Mouse (Mus musculus): Measurements from ENCODE around the gene Hcn1. TPM values are rescaled to one million over a fixed set of nuclear protein-coding genes. Genes with fewer than 3 reads are reported as not detected.

The Hcn1 gene
- total RNA-seq, 2 experiments from 2014 or later = 0.03 to 0.06 TPM

DNA sequence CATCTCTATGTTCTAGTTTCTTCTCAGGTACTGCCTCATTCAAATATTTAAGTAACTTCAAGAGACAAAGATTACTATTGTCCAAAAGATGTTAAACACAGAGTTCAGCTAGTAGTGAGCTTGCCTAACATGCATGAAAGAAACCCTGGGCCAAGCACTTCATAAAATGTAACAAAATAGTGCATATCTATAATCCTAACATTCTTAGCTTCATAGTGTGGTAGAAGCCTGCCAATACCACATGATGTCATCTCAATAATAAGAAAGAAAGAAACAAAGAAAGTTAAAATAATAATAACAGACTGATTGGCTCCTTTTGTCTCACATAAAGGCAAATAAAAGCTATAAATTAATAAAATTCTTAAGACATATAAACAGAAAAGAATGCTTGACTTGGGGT, 103.5 kb downstream of the Hcn1 start:
- DNase-seq (ENCODE audit: low spot score in 2 of 2) = no peak

DNA sequence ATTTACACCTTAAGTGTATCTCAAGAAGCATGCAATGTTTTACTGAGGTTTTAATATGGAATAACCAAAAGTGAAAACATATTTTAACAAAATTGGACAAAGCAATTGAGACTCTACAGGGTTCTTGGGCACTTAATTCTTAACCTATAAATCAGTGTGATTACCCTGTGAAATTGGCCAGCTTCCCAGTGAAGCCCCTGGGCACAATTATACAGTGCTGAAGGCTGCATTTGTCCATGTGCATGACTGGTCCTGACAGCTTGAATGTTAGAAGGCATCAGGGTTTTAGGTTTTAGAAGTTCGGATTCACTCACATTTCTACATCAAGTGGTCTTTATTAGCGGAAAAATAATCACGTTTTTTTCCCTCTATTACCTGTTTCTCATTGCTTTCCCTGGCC, 103.9 kb downstream of the Hcn1 start:
- DNase-seq (ENCODE audit: low spot score in 2 of 2) = no peak

DNA sequence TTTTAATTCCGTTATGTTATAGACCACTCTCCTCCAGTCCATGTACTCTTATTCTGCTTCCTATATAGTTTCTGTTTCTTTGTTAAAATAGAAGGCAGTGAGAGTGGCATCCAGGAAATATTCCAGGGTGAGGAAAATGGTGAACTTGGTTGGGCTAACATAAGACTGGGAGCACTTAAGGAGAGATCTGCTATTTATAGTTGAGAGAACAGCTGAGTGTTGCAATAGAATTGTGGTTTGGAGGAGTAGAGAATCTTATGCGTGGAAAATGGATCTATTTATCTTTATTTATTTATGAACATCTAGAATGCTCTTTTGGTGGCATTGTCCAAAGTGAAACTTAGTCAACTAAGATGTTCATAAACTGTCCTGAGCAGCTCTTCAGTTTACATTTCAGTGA, 104.4 kb downstream of the Hcn1 start:
- DNase-seq (ENCODE audit: low spot score in 2 of 2) = no peak

DNA sequence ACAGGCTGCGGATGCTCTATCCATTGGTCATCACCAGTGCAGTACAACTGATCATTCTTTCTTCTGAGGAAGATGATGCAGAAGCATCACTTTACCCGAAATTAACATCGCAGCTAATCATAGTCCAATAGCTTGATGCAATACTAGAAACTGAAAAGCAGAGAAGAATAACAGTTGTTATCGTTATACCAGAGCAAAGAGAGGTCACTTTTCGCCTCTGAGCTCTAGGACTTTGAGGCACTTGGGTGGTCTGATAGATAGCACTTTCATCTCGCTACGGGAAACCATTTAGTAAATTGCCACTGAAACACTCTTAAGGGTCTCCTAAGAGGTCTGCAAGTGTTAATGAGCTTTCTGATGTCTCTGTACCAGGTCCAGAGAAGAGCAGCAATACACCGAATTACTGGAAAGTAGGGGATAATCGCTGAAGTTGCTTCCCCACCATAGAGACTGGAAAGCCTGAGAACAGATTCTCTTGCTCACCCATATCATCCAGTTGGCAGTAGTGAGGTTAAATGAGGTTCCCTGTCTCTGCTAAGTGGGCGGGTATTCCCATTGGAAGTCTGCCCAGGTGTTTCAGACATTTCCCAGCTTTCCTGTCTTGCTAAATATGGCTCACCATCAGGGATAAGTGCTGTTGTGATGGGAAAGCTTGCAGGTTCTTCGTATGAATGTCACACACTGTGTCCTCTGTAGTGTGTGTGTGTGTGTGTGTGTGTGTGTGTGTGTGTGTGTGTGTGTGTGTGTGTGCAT, 105.0 kb downstream of the Hcn1 start:
- DNase-seq (ENCODE audit: low spot score in 2 of 2) = no peak

DNA sequence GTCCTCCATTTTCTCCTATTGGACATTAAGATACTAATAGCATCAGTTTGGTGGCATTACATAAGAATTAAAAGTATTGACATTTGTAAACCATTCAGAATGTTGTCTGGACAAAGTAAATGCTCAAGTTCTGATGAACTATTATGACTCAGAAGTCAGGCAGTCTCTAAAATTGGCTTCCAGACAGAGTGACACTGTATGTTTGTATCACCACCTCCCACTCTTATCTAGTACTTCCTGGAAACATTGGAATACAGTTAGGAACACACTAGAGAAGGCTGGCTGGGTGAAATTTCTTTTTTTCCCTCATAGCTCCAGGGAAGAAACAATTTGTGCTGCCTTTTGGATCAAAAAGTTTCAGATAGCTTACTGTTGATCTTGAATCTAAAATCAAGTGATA, 108.7 kb downstream of the Hcn1 start:
- DNase-seq (ENCODE audit: low spot score in 2 of 2) = no peak

DNA sequence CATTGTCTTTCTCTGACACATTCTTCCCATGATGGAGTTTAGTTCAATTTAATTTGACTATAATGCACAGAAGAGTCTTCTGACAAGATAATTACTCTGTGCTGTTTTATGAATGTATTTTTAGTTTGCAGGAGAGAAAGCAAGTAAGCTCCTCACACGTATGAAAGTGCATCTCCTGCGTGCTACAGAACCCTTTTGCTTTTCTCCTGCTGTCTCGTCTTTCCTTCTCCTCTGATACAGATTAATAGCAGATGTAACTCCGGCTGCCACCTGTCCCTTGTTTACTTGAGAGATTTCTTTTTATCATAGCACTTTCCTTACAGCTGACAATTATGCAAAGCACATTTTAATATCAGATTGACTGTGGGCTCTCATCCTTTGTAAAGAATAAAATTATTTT, 120.0 kb downstream of the Hcn1 start:
- DNase-seq (ENCODE audit: low spot score in 2 of 2) = no peak

DNA sequence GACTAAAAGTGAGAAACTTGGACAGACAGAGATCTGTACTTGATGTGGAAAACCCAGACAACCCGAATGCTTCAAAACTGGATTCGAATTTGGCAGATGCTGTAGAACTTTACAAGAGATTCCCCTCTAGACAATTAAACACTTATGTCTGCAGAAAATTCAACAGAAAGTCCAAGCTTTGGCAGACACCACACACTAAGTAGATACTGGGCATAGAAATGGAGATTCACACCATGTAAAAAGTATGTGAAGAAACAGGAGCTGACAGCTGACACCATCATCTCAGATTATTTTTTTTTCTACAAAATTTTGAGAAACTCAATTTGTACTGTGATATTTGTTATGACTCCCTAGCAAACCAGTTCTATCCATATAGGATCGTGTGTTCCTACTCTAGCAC, 122.0 kb downstream of the Hcn1 start:
- DNase-seq (ENCODE audit: low spot score in 2 of 2) = no peak

DNA sequence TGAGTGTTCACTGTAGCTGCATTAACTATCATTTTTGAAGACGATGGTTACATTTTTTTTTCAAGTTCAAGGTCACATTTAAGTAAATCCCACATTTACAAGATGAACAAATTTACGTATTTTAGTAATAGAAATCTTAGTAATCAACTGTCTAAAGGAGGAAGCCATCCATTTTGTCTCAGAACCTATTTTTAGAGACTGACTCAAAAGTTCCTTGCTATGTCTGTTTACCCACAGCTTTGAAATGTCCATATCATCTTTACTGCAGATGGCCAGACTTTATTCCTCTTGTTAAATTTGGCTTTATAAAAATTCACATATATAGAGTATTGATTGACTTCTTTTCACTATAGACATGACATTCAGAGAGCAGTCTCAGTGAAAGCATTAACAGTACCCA, 126.3 kb downstream of the Hcn1 start:
- DNase-seq (ENCODE audit: low spot score in 2 of 2) = no peak

DNA sequence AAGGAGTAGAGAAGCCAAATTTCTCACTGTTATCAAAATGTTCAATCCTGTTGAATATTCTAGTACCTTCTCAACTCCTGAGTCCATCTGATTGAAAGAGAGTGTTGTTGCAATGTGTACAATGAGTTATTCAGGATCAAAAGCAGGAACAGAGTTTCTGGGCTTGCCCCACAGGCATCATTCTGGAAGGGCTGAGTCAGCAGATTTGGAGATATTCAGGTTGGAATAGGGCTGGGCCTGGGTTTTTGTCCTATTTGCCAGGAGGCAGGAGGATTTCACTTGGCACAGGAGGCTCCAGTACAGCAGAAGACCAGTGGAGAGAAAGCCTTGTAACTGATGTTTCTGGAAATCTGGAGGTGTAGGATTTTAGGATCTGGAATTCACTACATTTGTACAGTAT, 130.6 kb downstream of the Hcn1 start:
- DNase-seq (ENCODE audit: low spot score in 2 of 2) = no peak

DNA sequence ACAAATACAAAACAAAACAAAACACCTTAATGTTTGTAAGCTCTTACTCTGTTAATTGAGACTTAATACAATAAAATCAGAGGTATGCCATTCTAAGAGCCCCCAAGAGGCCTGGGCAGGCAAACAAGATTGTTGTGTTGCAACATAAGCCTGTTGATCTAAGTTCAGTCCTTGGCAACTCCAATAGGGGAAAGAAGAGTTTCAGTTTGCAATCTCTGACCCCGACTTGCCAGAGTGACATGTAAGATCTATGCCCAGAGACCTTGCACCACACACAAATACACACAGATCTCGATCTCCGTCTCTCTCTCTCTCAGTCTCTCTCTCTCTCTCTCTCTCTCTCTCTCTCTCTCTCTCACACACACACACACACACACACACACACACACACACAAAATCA, 142.3 kb downstream of the Hcn1 start:
- DNase-seq (ENCODE audit: low spot score in 2 of 2) = no peak

DNA sequence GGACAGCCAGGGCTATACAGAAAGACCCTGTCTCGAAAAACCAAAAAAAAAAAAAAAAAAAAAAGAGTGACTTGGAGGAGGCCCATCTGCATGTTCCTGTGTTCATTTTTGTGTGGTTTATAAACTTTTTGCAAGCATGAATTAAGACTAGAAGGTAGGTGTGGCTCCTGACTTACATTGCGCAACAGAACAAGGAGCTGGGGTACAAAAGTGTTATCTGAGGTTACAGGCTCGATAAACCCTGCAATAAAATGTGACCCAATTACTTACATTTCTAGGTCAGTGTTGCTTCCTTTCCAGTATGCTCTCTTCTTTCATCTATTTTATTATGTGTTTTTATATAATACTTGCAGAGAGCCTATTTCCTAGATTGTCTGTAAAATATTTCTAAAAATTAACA, 143.1 kb downstream of the Hcn1 start:
- no peak for DNase-seq (ENCODE audit: low spot score in 2 of 2)

DNA sequence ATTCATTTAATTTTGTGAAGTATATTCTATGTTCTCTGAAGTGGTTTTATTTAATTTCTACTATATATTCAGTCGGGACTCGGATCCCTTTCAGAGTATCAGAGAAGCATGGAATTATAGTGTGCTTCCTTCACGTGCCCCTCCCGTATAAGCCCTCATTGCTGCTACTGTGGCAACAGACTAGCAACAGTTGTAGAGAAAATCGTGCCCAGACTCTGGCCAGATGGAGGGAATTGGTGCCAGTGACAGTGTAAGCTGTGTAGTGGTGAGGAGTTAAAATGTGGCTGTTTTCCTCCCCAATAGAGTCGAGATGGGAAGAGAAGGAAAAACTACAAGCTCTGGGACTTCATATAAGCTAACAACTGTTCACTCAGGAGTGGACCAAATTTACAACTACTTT, 163.4 kb downstream of the Hcn1 start:
- DNase-seq (ENCODE audit: low spot score in 2 of 2) = no peak

DNA sequence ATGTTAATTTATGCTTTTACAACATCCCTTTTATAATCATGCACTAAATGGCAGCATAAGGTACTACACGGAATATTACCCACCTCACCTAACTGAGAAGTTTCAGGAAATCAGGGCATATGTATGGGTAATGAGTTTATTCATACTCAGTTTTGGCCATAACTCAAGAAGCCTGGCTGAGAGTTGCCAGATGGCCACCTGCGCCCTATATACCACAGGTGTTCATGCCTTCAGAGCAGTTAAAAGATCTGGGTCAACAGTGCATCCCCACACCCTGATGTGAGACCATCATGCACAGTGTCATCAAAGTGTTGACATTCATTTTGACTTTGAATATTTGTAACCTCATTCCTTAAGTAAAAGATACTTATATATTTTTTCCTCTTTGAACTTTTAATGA, 183.3 kb downstream of the Hcn1 start:
- no peak for DNase-seq (ENCODE audit: low spot score in 2 of 2)

DNA sequence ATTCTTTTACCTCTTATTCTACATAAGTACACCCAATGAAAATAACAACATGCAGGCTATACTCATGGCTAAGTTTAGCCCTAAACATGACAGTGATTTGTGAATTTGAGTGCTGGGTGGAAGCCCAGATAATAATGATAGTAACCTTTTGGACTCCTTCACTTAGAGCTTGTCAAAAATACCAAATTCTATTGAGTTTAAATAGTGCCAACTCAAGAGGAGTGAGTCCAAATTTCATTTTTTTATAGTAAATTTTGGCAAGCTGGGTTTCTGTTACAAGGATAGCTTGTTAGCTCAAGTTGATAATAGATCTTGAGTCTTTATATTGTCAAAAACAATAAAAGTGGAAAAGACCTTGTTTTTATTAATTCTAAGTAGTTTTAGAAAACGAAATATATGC, 190.7 kb downstream of the Hcn1 start:
- DNase-seq (ENCODE audit: low spot score in 2 of 2) = no peak

DNA sequence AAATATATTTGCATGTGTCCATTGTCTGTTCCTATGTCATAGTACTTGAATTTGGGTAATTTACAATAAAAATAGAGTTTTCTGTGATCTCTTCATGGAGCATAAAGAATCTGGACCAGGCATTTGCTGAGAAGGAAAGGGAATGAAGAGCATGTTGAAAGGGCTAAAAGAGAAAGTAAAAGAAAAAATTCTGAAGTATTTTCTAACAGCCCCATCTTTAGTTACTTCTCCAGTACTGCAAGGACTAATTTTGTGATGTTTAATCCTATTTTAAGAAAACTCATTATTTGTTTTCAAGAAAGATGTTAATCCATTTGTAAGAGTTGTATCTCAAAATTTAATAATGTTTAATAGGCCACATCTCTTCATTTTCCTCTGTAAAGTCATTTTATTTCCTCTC, 198.9 kb downstream of the Hcn1 start:
- DNase-seq (ENCODE audit: low spot score in 2 of 2) = no peak

DNA sequence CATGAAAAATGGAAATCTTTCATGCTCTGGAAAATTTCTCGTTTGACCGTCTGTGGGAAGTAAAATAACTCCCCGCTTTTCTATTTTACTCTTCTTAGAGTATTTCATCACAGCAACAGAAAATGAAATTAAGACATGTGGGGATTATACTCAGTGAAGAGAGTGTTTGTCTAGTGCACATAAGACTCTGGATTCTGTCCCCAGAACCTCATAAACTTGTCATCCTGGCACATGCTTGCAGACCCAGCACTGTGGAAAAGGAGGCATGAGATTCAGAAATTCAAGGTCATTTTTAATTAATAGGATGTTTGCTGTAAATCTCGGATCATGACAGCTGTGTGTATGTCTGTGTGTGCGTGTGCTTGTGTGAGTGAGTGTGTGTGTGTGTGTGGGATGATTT, 225.5 kb downstream of the Hcn1 start:
- DNase-seq (ENCODE audit: low spot score in 2 of 2) = no peak

DNA sequence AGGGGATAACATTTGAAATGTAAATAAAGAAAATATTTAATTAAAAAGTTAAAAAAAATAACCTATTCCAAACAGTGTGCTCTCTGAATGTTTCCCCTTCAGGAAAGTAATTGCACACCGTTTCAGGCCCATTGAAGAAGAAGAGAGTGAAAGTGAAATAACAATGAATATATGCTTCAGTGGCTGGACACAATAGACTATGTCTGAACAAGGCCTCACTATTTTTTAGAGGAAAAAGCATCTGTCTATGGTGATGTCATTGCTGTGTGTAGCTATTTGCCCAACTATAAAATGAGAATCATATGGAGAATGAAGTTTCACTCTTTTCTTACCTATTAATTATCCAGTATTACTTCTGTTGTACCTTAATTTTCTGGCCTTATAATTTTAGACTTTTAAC, 234.5 kb downstream of the Hcn1 start:
- no peak for DNase-seq (ENCODE audit: low spot score in 2 of 2)

DNA sequence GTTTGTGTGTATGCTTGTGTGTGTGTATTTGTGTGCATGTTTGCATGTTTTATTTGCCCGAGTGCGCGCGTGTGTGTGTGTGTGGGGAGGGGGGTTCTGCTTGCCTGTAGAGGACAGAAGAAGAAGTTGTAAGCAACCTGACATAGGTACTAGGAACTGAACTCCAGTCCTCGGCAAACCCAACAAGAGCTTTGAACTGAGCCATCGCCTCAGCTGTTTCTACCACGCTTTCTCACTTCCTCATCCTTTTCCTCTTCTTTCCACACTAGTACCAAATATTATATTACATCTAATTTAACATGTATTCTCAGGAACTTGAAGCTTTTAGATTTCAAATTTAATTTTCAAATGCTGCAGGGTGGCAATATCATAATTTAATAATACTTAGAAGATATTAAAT, 236.1 kb downstream of the Hcn1 start:
- DNase-seq (ENCODE audit: low spot score in 2 of 2) = no peak

DNA sequence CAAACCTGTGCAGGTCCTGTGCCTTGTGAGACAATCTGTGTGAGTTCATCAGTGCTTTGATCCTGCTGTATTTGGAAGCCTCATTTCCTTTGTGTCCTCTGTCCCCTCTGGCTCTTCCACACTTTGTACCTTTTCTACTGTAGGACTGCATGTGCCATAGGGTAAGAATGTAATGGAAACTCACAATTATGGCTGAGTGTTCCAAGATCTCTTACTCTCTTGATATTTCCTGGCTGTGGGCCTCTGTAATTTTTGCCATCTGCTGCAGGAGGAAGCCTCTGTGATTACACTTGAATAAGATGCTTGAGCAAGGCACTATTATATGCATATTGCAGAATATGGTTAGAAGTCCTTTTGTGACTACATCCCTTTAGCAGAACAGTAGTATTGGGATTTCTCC, 240.2 kb downstream of the Hcn1 start:
- DNase-seq (ENCODE audit: low spot score in 2 of 2) = no peak

DNA sequence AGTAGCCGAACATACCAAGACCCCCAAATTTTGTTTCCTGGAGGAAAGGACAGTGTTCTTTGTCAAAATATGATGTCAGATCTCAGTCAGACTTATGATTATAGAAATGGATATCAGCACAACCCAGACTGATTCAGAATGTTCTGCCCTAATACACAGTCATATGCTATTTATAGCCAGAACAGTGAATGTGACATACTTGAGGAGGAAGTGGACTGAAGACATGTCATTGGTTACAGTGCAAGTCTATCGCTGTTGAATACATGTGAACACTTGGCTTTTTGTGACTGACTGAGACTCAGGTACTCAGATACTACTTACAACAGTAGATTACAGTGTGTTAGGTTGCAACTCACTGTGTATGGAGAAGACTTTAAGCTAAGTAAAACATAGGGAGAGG, 245.2 kb downstream of the Hcn1 start:
- no peak for DNase-seq (ENCODE audit: low spot score in 2 of 2)

DNA sequence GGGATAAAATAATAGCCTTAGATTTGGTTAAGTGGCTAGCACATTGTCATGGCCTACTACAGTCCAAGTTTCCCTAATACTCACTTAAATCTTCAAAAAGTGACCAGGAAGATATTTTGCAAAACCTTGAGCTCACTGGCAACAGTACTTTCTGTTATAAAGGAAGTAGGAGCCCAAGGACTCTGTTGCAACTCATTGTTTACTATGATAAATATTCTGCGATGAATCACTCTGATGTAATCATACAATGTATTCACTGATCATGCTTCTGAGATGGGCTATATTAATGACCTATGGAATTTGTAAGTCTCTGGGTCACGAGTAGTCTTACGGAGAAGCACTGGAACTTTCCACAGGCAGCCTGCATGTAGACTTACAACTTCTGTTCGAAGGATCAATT, 246.6 kb downstream of the Hcn1 start:
- no peak for DNase-seq (ENCODE audit: low spot score in 2 of 2)

DNA sequence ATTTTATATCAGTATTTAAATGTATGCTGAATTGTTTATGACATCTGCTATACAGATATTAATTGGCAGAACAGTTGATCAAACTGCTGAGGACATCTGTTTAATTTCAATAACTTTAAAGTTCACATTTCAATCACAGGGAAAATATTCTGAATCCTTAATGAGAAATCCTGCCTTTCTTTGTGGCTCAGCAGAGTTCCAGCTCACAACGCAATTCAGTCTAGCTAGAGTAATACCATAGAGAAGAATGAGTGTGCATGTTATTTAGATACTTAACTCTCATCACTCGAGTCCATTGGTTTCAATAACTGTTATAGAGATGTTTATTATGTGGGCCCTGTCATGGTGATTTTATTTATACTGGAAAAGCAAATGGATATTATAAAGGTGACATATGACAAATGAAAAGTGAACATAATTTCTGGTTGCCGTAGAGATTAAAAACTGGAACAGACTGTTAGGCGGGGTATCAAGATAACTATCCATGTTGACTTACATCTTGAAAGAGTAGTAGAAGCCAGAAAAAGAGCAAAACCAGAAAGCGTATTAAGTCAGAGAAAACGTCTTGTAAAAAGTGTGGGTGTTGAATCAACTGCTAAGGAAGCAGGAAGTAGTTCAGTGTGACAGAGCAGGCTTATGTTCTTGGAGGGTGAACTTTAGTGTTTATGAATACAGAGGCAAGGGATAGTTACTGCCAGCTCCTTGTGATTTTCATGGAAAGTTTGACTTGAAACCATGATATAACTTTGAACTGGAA, 250.0 kb downstream of the Hcn1 start:
- no peak for DNase-seq (ENCODE audit: low spot score in 2 of 2)

DNA sequence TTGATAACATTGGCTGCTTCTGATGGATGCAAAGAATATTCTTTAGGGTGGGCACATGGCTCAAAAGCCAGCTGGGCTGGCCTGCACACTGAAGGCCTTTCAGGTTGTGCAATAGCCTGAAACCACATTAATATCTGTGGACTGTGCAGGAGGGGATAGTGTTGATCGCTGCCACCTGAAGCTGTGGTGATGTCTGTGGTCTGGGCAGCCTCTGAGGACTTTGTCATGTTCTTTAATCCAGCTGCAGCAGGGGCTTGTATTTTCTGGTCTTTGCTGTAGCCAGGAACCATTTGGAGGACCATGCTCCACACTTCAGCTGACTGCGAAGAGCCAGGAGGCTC, 250.6 kb downstream of the Hcn1 start:
- no peak for DNase-seq (ENCODE audit: low spot score in 2 of 2)

Data from adrenal gland, adult 18-20 months (tissue).